Mouse (Mus musculus) hindbrain, embryonic 10.5 days (tissue): ENCODE data around the gene Lpp. TPM values are rescaled to one million over a fixed set of nuclear protein-coding genes. Genes with fewer than 3 reads are reported as not detected.

Experiments used
- DNase-seq: peaks from one replicate; pipeline ENCODE4 v3.0.0-alpha.2; 2017; ENCODE audit warnings: low spot score
- H3K27ac ChIP-seq: fragments of 300-500 bp; sonication (generic); 2 replicates; pipeline ENCODE4 v1.5.1; 2016; ENCODE audit warnings: mild to moderate bottlenecking, moderate library complexity
- H3K27me3 ChIP-seq: fragments of 300-500 bp; sonication (generic); 2 replicates; pipeline ENCODE4 v1.6.1; 2016; ENCODE audit warnings: mild to moderate bottlenecking; ENCODE audit not compliant: poor library complexity, insufficient read depth, severe bottlenecking
- H3K36me3 ChIP-seq: fragments of 300-500 bp; sonication (generic); 2 replicates; pipeline ENCODE4 v1.6.1; 2016; ENCODE audit warnings: mild to moderate bottlenecking, moderate library complexity
- H3K4me1 ChIP-seq: fragments of 300-500 bp; sonication (generic); replicated peaks from 2 replicates; pipeline ENCODE4 v1.6.1; 2016; ENCODE audit warnings: mild to moderate bottlenecking
- H3K4me3 ChIP-seq: fragments of 300-500 bp; sonication (generic); 2 replicates; pipeline ENCODE4 v1.5.1; 2016; ENCODE audit warnings: mild to moderate bottlenecking, moderate library complexity
- H3K9me3 ChIP-seq: fragments of 300-500 bp; sonication (generic); 2 replicates; pipeline ENCODE4 v1.6.1; 2016; ENCODE audit warnings: mild to moderate bottlenecking, moderate library complexity
- WGBS: fragments of 180-500 bp; shearing (Covaris S2); methylation state at CpG from one replicate; pipeline ENCODE4 v1.1.7; 2016; 5-methylcytosine and 5-hydroxymethylcytosine counted together
- polyA plus RNA-seq: library from polyadenylated mRNA; unstranded; fragments of >200 nt; fragmentation: Nextera tagmentation; extraction: Ambion mirVana; gene quantifications from 2 replicates; pipeline ENCODE4 v1.2.1, GENCODE M21; 2016

The Lpp gene
- polyA plus RNA-seq, 1 experiment from 2014 or later = 26.6 TPM

- H3K9me3 ChIP-seq = no peaks in the 10 kb centered on the region
- H3K4me3 ChIP-seq = no peak overlapping the region
- H3K36me3 ChIP-seq = no peaks in the 10 kb centered on the region
- H3K27ac ChIP-seq = no peak overlapping the region
- H3K4me1 ChIP-seq = peaks cover 1% of the 10 kb centered on the region; the same call in 1 of the 2 replicates
- no peaks in the 10 kb centered on the region for H3K27me3 ChIP-seq
- DNase-seq = no peak
- WGBS = 95% methylated on average over 1 of the region's 1 CpGs
These were observed 339.4 kb downstream of the Lpp start for GRCm38 (mm10) chr16:24732751-24733150.

- Histone ChIP-seq H3K36me3 (no peaks in the 10 kb centered on the region), H3K4me3 (no peak overlapping the region), H3K27ac (no peak overlapping the region), H3K27me3 (no peaks in the 10 kb centered on the region), H3K9me3 (no peaks in the 10 kb centered on the region), H3K4me1 (peaks cover 7% of the 10 kb centered on the region; the same call in 1 of the 2 replicates)
- DNase-seq = no peak
- 86% methylated on average over 1 of the region's 1 CpGs for WGBS
These were observed 340.0 kb downstream of the Lpp start for GRCm38 (mm10) chr16:24733321-24733720.

- WGBS = 94% methylated on average over 2 of the region's 2 CpGs
- Histone ChIP-seq H3K27me3 (no peaks in the 10 kb centered on the region), H3K9me3 (no peaks in the 10 kb centered on the region), H3K4me1 (peaks cover 12% of the 10 kb centered on the region; the same call in 1 of the 2 replicates), H3K36me3 (no peaks in the 10 kb centered on the region), H3K27ac (no peak overlapping the region), H3K4me3 (no peak overlapping the region)
- no peak for DNase-seq
These were observed 342.4 kb downstream of the Lpp start for GRCm38 (mm10) chr16:24735754-24736153.

- Histone ChIP-seq H3K27ac (no peak overlapping the region), H3K9me3 (no peaks in the 10 kb centered on the region), H3K4me3 (no peak overlapping the region), H3K36me3 (no peaks in the 10 kb centered on the region), H3K27me3 (no peaks in the 10 kb centered on the region), H3K4me1 (peaks cover 12% of the 10 kb centered on the region; the same call in 1 of the 2 replicates)
- 66% methylated on average over 10 of the region's 10 CpGs for WGBS
- DNase-seq = no peak
These were observed 344.2 kb downstream of the Lpp start for GRCm38 (mm10) chr16:24737362-24738057.

- no peak for DNase-seq
- Histone ChIP-seq H3K36me3 (no peaks in the 10 kb centered on the region), H3K27me3 (no peaks in the 10 kb centered on the region), H3K9me3 (no peaks in the 10 kb centered on the region), H3K27ac (no peak overlapping the region), H3K4me1 (peaks cover 12% of the 10 kb centered on the region; the same call in 1 of the 2 replicates), H3K4me3 (no peak overlapping the region)
- 91% methylated on average over 4 of the region's 4 CpGs for WGBS
These were observed 347.4 kb downstream of the Lpp start for GRCm38 (mm10) chr16:24740714-24741113.

- no peaks in the 10 kb centered on the region for H3K36me3 ChIP-seq
- no peaks in the 10 kb centered on the region for H3K4me1 ChIP-seq
- H3K27me3 ChIP-seq = no peaks in the 10 kb centered on the region
- H3K9me3 ChIP-seq = no peaks in the 10 kb centered on the region
- H3K27ac ChIP-seq = no peak overlapping the region
- no peak overlapping the region for H3K4me3 ChIP-seq
- DNase-seq = no peak
These were observed 356.5 kb downstream of the Lpp start for GRCm38 (mm10) chr16:24749816-24750215.

GRCm38 (mm10) chr16:24756141-24756540 lies 362.8 kb downstream of the Lpp start:
- 90% methylated on average over 9 of the region's 9 CpGs for WGBS
- H3K9me3 ChIP-seq = no peaks in the 10 kb centered on the region
- no peak overlapping the region for H3K4me3 ChIP-seq
- no peaks in the 10 kb centered on the region for H3K36me3 ChIP-seq
- no peak for DNase-seq
- no peak overlapping the region for H3K27ac ChIP-seq
- H3K4me1 ChIP-seq = no peaks in the 10 kb centered on the region
- no peaks in the 10 kb centered on the region for H3K27me3 ChIP-seq

- no peak for DNase-seq
- peaks cover 11% of the 10 kb centered on the region for H3K36me3 ChIP-seq
- H3K4me1 ChIP-seq = 0 out of 2 replicates have a peak, but pooled peaks cover 4% of the 10 kb centered on the region
- no peaks in the 10 kb centered on the region for H3K27me3 ChIP-seq
- WGBS = 90% methylated on average over 3 of the region's 3 CpGs
- no peak overlapping the region for H3K4me3 ChIP-seq
- no peak overlapping the region for H3K27ac ChIP-seq
- H3K9me3 ChIP-seq = no peaks in the 10 kb centered on the region
These were observed 372.7 kb downstream of the Lpp start for GRCm38 (mm10) chr16:24766051-24766450.

- Histone ChIP-seq H3K27ac (no peak overlapping the region), H3K4me1 (0 out of 2 replicates have a peak, but pooled peaks cover 4% of the 10 kb centered on the region), H3K9me3 (no peaks in the 10 kb centered on the region), H3K27me3 (no peaks in the 10 kb centered on the region), H3K4me3 (no peak overlapping the region), H3K36me3 (peaks cover 10% of the 10 kb centered on the region)
- 80% methylated on average over 2 of the region's 2 CpGs for WGBS
- no peak for DNase-seq
These were observed 373.3 kb downstream of the Lpp start for GRCm38 (mm10) chr16:24766596-24766995.

GRCm38 (mm10) chr16:24777053-24777452 lies 383.7 kb downstream of the Lpp start:
- DNase-seq = no peak
- Histone ChIP-seq H3K27me3 (no peaks in the 10 kb centered on the region), H3K36me3 (no peaks in the 10 kb centered on the region), H3K27ac (no peak overlapping the region), H3K9me3 (no peaks in the 10 kb centered on the region), H3K4me1 (peaks cover 12% of the 10 kb centered on the region; the same call in 1 of the 2 replicates), H3K4me3 (no peak overlapping the region)
- 89% methylated on average over 2 of the region's 2 CpGs for WGBS

GRCm38 (mm10) chr16:24778432-24779274 lies 385.3 kb downstream of the Lpp start:
- Histone ChIP-seq H3K27me3 (no peaks in the 10 kb centered on the region), H3K36me3 (no peaks in the 10 kb centered on the region), H3K4me1 (peaks cover 12% of the 10 kb centered on the region; the same call in 1 of the 2 replicates), H3K4me3 (no peak overlapping the region), H3K9me3 (no peaks in the 10 kb centered on the region), H3K27ac (no peak overlapping the region)
- 77% methylated on average over 8 of the region's 8 CpGs for WGBS
- DNase-seq = no peak

- no peaks in the 10 kb centered on the region for H3K27me3 ChIP-seq
- WGBS = 87% methylated on average over 7 of the region's 7 CpGs
- DNase-seq = no peak
- no peaks in the 10 kb centered on the region for H3K9me3 ChIP-seq
- peaks cover 12% of the 10 kb centered on the region; the same call in 1 of the 2 replicates for H3K4me1 ChIP-seq
- no peaks in the 10 kb centered on the region for H3K36me3 ChIP-seq
- no peak overlapping the region for H3K4me3 ChIP-seq
- H3K27ac ChIP-seq = no peak overlapping the region
These were observed 387.2 kb downstream of the Lpp start for GRCm38 (mm10) chr16:24780545-24780944.

- WGBS = 83% methylated on average over 3 of the region's 3 CpGs
- no peak overlapping the region for H3K27ac ChIP-seq
- no peaks in the 10 kb centered on the region for H3K9me3 ChIP-seq
- no peaks in the 10 kb centered on the region for H3K36me3 ChIP-seq
- no peak overlapping the region for H3K4me3 ChIP-seq
- H3K4me1 ChIP-seq = peaks cover 12% of the 10 kb centered on the region; the same call in 1 of the 2 replicates
- no peaks in the 10 kb centered on the region for H3K27me3 ChIP-seq
- DNase-seq = no peak
These were observed 388.6 kb downstream of the Lpp start for GRCm38 (mm10) chr16:24781922-24782321.
